Mouse (Mus musculus) liver, embryonic 14.5 days (tissue): ENCODE data around the gene Slc46a1.

Source experiments
- CTCF ChIP-seq: IDR thresholded peaks from 2 replicates; pipeline ENCODE4 v1.5.1; 2016; ENCODE audit warnings: antibody characterized with exemption, low read depth, control low read depth
- EP300 ChIP-seq: IDR thresholded peaks from 2 replicates; pipeline ENCODE4 v1.6.1; 2016; ENCODE audit warnings: antibody characterized with exemption, low read depth

DNA sequence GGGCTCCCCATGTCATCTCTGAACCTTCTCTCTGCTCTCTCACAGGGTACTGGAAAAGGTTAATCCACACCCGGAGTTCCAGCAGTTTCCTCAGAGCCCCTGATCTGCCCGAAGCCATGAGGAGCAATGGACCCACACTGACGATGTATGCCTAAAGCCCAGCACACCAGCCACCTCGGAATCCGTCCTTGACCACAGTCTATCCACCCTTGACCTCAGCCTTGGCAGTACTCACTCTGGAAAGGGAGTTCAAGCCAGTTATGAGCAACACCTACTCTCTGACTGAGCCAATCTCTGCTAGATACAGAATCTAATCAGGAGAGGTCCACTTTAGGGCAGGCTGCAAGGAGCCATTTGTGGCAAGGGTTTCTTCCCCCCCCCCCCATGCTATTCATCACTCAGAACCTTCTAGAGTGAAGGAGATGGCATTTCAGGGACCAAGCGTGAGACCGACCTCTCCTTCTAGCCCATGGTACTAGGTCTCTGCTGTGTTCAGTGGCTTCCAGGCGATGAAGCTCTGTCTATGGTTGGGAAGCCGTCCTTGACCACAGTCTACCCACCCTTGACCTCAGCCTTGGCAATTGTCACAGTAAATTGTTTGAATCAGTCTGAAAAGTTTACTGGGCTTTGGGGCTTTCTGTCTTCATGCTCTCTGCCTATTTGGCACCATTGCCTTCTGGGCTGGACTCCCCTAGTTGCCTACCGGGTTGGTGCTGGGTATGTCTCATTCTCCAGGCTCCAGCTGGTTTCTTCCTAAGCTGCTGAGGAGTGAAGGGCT, 6.0 kb downstream of the Slc46a1 start:
- TF ChIP-seq EP300 = no peak
- TF ChIP-seq CTCF = no peak
